Mouse (Mus musculus): Measurements from ENCODE around the gene Nucb1.
"Not testable (repeated sequence)": the region's sequence is repeated elsewhere in the genome, so short reads cannot be mapped to it uniquely, and the experiment has no call there.

Gene Nucb1

GRCm38 (mm10) chr7:45509912-45510787 is at the start of gene Nucb1:
Gene Nucb1, minus strand, starts transcription at chr7:45510406.
- peak; percentile 92 to 95 for DNase-seq

- no peak for DNase-seq
Observed at GRCm38 (mm10) chr7:45558907-45559306, 48.7 kb upstream of the Nucb1 start.

GRCm38 (mm10) chr7:45555787-45556186 is 45.6 kb upstream of the Nucb1 start:
- peak; percentile 88 to 89 for DNase-seq

GRCm38 (mm10) chr7:45554744-45555143 is 44.5 kb upstream of the Nucb1 start, which contains the start of gene Hsd17b14:
Gene Hsd17b14, plus strand, starts transcription at chr7:45554893.
- no peak for DNase-seq

GRCm38 (mm10) chr7:45553990-45554389 is 43.8 kb upstream of the Nucb1 start:
- DNase-seq, result no peak

GRCm38 (mm10) chr7:45553519-45553918 is 43.3 kb upstream of the Nucb1 start:
- no peak for DNase-seq

GRCm38 (mm10) chr7:45551512-45551883 is 41.3 kb upstream of the Nucb1 start:
- DNase-seq, result no peak

- DNase-seq, result no peak
Observed at GRCm38 (mm10) chr7:45550821-45551511, 40.8 kb upstream of the Nucb1 start.

- no peak for DNase-seq
Observed at GRCm38 (mm10) chr7:45549641-45550436, 39.6 kb upstream of the Nucb1 start.

GRCm38 (mm10) chr7:45544525-45544924 is 34.3 kb upstream of the Nucb1 start:
- no peak for DNase-seq

GRCm38 (mm10) chr7:45540213-45540612 is 30.0 kb upstream of the Nucb1 start:
- DNase-seq, result no peak

- DNase-seq, result no peak
Observed at GRCm38 (mm10) chr7:45539095-45539494, 28.9 kb upstream of the Nucb1 start.

- DNase-seq, result peak; percentile 73 to 79
Observed at GRCm38 (mm10) chr7:45538163-45539041, 28.2 kb upstream of the Nucb1 start.

GRCm38 (mm10) chr7:45537602-45538001 is 27.4 kb upstream of the Nucb1 start:
- DNase-seq, result no peak

- no peak for DNase-seq
Observed at GRCm38 (mm10) chr7:45535676-45536075, 25.5 kb upstream of the Nucb1 start.

- no peak for DNase-seq
Observed at GRCm38 (mm10) chr7:45530643-45531042, 20.4 kb upstream of the Nucb1 start.

GRCm38 (mm10) chr7:45529461-45529860 is 19.3 kb upstream of the Nucb1 start:
- DNase-seq, result no peak

GRCm38 (mm10) chr7:45527169-45527568 is 17.0 kb upstream of the Nucb1 start:
- not testable (repeated sequence) for DNase-seq

GRCm38 (mm10) chr7:45526474-45527120 is 16.4 kb upstream of the Nucb1 start:
- peak; percentile 50 to 68 for DNase-seq

- peak; percentile 94 to 97 for DNase-seq
Observed at GRCm38 (mm10) chr7:45525809-45526473, 15.7 kb upstream of the Nucb1 start, which contains the start of the genes Ppp1r15a and Plekha4. Gene Ppp1r15a, minus strand, starts transcription at chr7:45526268. Gene Plekha4, plus strand, starts transcription at chr7:45526330.
